Mouse (Mus musculus) ovary, adult 18-20 months (tissue): ENCODE data around the gene Olfr1361.

ENCODE experiments used
- DNase-seq: peaks from one replicate; pipeline ENCODE4 v3.0.0; 2022; ENCODE audit warnings: low spot score, mixed read lengths

Olfr1361 gene

GRCm38 (mm10) chr13:21663286-21663685, at the start of gene Olfr1361:
Olfr1361 (minus strand) TSS chr13:21663386.
- no peak for DNase-seq

- no peak for DNase-seq
Measured at GRCm38 (mm10) chr13:21711698-21712097, 48.5 kb upstream of the Olfr1361 start.

DNA sequence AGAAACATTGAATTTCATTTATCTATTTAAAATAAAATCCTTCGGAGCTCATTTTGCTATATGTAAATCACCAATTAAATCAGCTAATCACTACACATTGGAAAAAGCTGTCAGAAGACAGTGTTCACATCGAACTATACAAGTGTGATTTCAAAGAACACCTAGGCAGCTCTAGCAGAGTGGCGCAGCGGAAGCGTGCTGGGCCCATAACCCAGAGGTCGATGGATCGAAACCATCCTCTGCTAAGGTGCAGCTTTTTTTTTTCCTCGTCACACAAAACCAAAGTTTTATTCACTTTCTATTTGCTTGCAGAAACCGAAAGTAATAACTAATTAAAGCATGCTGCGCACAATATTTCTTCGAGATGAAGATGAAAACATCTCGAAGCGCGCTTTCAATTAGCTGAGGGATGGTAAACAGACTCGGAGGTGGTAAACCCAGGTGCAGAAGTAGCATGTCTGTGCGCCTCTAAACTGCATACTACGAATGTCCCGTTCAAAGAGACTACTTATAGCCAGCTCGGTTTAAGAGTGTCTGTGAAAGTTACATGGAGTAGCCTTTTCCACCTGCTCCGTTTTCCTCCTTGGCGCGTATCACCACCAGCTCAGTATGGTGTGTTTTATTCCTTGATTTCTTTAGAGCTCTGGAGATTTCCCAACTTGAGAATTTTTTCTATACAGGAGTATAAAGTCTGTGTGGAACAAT, 47.8 kb upstream of the Olfr1361 start:
- DNase-seq = peak; percentile 41

DNA sequence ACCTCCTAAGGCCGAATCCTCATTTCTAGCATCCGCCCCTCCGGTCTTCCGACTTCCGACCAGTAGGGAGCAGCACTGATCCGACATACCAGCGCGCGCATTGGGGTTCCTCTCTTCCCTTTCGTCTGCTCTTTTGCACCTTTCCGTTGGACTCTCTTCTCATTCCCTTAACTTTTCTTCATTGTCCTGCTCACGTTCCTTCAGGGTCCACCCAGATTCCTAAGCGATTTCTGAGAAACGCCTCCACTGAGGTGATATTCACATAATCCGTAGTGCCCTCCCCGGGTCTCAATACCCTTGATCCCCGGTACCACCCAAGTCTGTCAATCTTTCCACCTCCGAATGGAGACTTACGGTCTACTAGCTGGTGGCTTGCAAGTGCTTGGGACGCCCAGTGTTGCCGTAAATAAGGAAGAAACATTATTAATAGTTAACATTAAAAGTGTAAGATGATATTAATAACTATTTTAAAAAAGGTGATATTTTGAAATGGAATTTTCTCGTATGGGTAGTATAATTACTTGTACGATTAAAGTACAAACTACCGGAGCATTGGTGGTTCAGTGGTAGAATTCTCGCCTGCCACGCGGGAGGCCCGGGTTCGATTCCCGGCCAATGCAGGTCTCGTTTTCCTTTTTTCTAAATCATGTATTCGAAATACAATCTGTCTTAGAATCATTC, 47.0 kb upstream of the Olfr1361 start:
- DNase-seq = peak; percentile 65

GRCm38 (mm10) chr13:21706669-21707068, 43.5 kb upstream of the Olfr1361 start:
- no peak for DNase-seq

GRCm38 (mm10) chr13:21697811-21698210, 34.6 kb upstream of the Olfr1361 start, which contains the start of gene Olfr1359:
Olfr1359 (plus strand) TSS chr13:21698111.
- DNase-seq = no peak

DNA sequence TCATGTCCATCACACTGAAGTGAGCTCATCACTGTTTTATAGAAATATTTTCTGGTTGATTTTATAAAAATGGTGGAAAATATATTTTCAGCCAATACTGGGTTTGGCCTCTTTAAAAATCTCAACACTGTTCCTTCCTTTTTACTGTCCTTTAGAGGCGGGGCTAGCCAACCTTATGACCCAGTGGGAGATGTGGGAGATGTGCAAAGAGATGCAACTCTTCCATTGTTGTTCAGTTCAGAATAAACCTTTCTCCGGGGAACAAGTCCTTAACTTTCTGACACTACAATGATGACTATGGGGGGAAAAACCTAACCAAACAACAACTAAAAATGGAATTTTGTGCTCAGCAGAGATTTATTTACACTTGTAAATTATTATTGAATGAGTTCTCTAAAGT, 14.1 kb upstream of the Olfr1361 start, which contains the start of gene Olfr1360:
TSS of gene Olfr1360 (minus strand) at position 101 of the 400 bp plus-strand sequence.
- no peak for DNase-seq

DNA sequence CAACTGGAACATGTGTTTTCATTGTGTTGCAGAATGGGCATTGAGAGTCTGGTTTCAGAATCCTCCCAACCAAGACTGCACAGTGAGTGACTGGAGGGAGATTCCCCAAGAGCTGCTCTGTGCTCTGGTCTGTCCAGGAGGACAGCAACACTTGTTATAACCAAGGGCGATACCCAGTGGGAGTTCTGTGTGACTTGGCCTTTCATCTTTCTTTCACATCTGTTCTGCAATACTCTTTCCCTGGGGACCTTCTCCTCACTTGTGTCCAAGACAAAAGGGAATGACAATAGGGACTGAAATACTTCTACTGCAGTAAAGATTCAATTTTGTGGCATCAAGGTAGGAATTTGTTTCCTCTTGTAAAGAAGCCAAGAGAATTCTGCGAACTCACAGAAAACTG, 20.8 kb downstream of the Olfr1361 start, which contains the start of gene Olfr11:
TSS of gene Olfr11 (minus strand) at position 101 of the 400 bp plus-strand sequence.
- no peak for DNase-seq

DNA sequence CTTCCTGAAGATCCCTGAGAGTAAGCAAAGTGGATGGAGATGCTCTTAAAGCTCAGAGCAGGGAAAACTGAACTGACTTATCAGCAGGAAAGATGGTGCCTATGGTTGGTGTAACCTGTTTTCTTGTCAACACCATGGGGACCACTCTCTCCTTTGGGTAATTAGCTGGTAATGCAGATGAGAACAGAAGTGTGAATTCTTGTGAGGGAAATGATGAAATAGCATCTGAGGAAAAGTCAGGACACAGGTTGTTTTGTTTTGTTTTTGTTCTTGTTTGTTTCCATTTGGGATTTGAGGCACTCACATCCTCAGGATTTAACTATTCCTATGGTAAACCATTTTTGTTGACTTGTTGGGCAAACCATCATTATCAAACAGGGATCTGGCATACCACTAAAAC, 49.3 kb downstream of the Olfr1361 start, which contains the start of gene Olfr1362:
TSS of gene Olfr1362 (minus strand) at position 101 of the 400 bp plus-strand sequence.
- DNase-seq = no peak
